Mouse (Mus musculus) retina, postnatal 1 day (tissue): ENCODE data around the gene Lat2.

Source experiments
- DNase-seq: peaks from one replicate; pipeline ENCODE4 v3.0.0-alpha.2; 2012

The Lat2 gene

GRCm38 (mm10) chr5:134611810-134612521 lies 2.9 kb downstream of the Lat2 start:
- DNase-seq = no peak

- no peak for DNase-seq
Measured at GRCm38 (mm10) chr5:134609916-134610643, 4.7 kb downstream of the Lat2 start.

GRCm38 (mm10) chr5:134607121-134607520 lies 7.7 kb downstream of the Lat2 start:
- DNase-seq = no peak

- DNase-seq = no peak
Measured at GRCm38 (mm10) chr5:134606314-134606713, 8.5 kb downstream of the Lat2 start.

- DNase-seq = no peak
Measured at GRCm38 (mm10) chr5:134604376-134604775, 10.4 kb downstream of the Lat2 start.

GRCm38 (mm10) chr5:134597711-134598110 lies 17.1 kb downstream of the Lat2 start:
- DNase-seq = no peak

- no peak for DNase-seq
Measured at GRCm38 (mm10) chr5:134593093-134593492, 21.7 kb downstream of the Lat2 start.

GRCm38 (mm10) chr5:134592026-134592581 lies 22.7 kb downstream of the Lat2 start:
- no peak for DNase-seq

GRCm38 (mm10) chr5:134589900-134590299 lies 24.9 kb downstream of the Lat2 start:
- DNase-seq = no peak

GRCm38 (mm10) chr5:134584798-134585197 lies 30.0 kb downstream of the Lat2 start:
- no peak for DNase-seq

GRCm38 (mm10) chr5:134583884-134584213 lies 31.0 kb downstream of the Lat2 start:
- DNase-seq = no peak

GRCm38 (mm10) chr5:134583006-134583883 lies 31.6 kb downstream of the Lat2 start:
- DNase-seq = no peak

GRCm38 (mm10) chr5:134582221-134582907 lies 32.5 kb downstream of the Lat2 start:
- DNase-seq = peak; percentile 98

GRCm38 (mm10) chr5:134581146-134581545 lies 33.7 kb downstream of the Lat2 start, which contains the start of gene Rfc2:
Gene Rfc2 (plus strand): TSS chr5:134581366.
- DNase-seq = no peak

GRCm38 (mm10) chr5:134579135-134579534 lies 35.7 kb downstream of the Lat2 start:
- DNase-seq = no peak

- DNase-seq = no peak
Measured at GRCm38 (mm10) chr5:134577534-134577933, 37.3 kb downstream of the Lat2 start.

GRCm38 (mm10) chr5:134576517-134577220 lies 38.2 kb downstream of the Lat2 start:
- no peak for DNase-seq

GRCm38 (mm10) chr5:134575833-134576232 lies 39.0 kb downstream of the Lat2 start:
- DNase-seq = no peak

- peak; percentile 14 for DNase-seq
Measured at GRCm38 (mm10) chr5:134572508-134573214, 42.2 kb downstream of the Lat2 start.

- peak; percentile 91 for DNase-seq
Measured at GRCm38 (mm10) chr5:134571730-134572507, 42.9 kb downstream of the Lat2 start.
